Mouse (Mus musculus) lung, postnatal 0 days (tissue): ENCODE measurements around the gene En2. TPM values are rescaled to one million over a fixed set of nuclear protein-coding genes. Genes with fewer than 3 reads are reported as not detected.

Experiments used
- ATAC-seq: fragments of 200-750 bp; cut with Nextera tagmentation; 2 replicates; pipeline ENCODE4 v1.8.0; 2017; ENCODE audit warnings: moderate library complexity
- DNase-seq: peaks from one replicate; pipeline ENCODE4 v3.0.0-alpha.2; 2016; ENCODE audit warnings: low spot score
- H3K27ac ChIP-seq: fragments of 300-500 bp; sonication (generic); 2 replicates; pipeline ENCODE4 v1.5.1; 2014; ENCODE audit warnings: antibody characterized with exemption, mild to moderate bottlenecking, low read length, mixed read lengths
- H3K27me3 ChIP-seq: fragments of 300-500 bp; sonication (generic); replicated peaks from 2 replicates; pipeline ENCODE4 v1.6.1; 2014; ENCODE audit warnings: low read length, mixed read lengths; ENCODE audit not compliant: insufficient read depth
- H3K36me3 ChIP-seq: fragments of 300-500 bp; sonication (generic); 2 replicates; pipeline ENCODE4 v1.6.1; 2014; ENCODE audit warnings: low read length, mixed read lengths; ENCODE audit not compliant: insufficient read depth
- H3K4me1 ChIP-seq: fragments of 300-500 bp; sonication (generic); 2 replicates; pipeline ENCODE4 v1.6.1; 2014; ENCODE audit warnings: antibody characterized with exemption, low read depth, low read length, mixed read lengths; ENCODE audit not compliant: insufficient read depth
- H3K4me2 ChIP-seq: fragments of 300-500 bp; sonication (generic); replicated peaks from 2 replicates; pipeline ENCODE4 v1.6.1; 2014; ENCODE audit warnings: low read depth, mild to moderate bottlenecking, low read length, moderate library complexity, mixed read lengths
- H3K4me3 ChIP-seq: fragments of 300-500 bp; sonication (generic); 2 replicates; pipeline ENCODE4 v1.5.1; 2014; ENCODE audit warnings: low read depth, low read length
- H3K9ac ChIP-seq: fragments of 300-500 bp; sonication (generic); replicated peaks from 2 replicates; pipeline ENCODE4 v1.6.1; 2014; ENCODE audit warnings: low read depth, mild to moderate bottlenecking
- H3K9me3 ChIP-seq: fragments of 300-500 bp; sonication (generic); 2 replicates; pipeline ENCODE4 v1.6.1; 2016; ENCODE audit warnings: low read length, mixed read lengths
- CTCF ChIP-seq: IDR thresholded peaks from 2 replicates; pipeline ENCODE4 v1.5.1; 2016; ENCODE audit warnings: antibody characterized with exemption, mild to moderate bottlenecking
- EP300 ChIP-seq: IDR thresholded peaks from 2 replicates; pipeline ENCODE4 v1.6.1; 2016; ENCODE audit warnings: antibody characterized with exemption, mild to moderate bottlenecking, control low read depth
- whole genome bisulfite sequencing: fragments of 180-500 bp; shearing (Covaris S2); extraction: QIAGEN DNeasy Blood & Tissue Kit; methylation state at CpG from one replicate; pipeline ENCODE4 v1.1.7; 2014; 5-methylcytosine and 5-hydroxymethylcytosine counted together
- polyA plus RNA-seq: library from polyadenylated mRNA; unstranded; fragments of >200 nt; fragmentation: Nextera tagmentation; extraction: Ambion mirVana; gene quantifications from 2 replicates; pipeline ENCODE4 v1.2.1, GENCODE M21; 2015

The En2 gene
- polyA plus RNA-seq, 1 experiment from 2014 or later, result not detected

GRCm38 (mm10) chr5:28170892-28171291, 5.4 kb downstream of the En2 start:
- no peak overlapping the region for H3K4me3 ChIP-seq
- no peaks in the 10 kb centered on the region for H3K9me3 ChIP-seq
- H3K36me3 ChIP-seq, result no peaks in the 10 kb centered on the region
- ATAC-seq (no peak), DNase-seq (no peak)
- peaks cover 14% of the 10 kb centered on the region for H3K4me1 ChIP-seq
- no peak overlapping the region for H3K9ac ChIP-seq
- peaks cover 93% of the 10 kb centered on the region for H3K27me3 ChIP-seq
- TF ChIP-seq EP300 (no peak), CTCF (no peak)
- 3% methylated on average over 19 of the region's 19 CpGs for whole genome bisulfite sequencing
- no peak overlapping the region for H3K27ac ChIP-seq
- no peak overlapping the region for H3K4me2 ChIP-seq

GRCm38 (mm10) chr5:28171667-28172066, 6.2 kb downstream of the En2 start:
- H3K4me3 ChIP-seq, result no peak overlapping the region
- no peak for ATAC-seq

GRCm38 (mm10) chr5:28172261-28172920, 6.9 kb downstream of the En2 start:
- no peaks in the 10 kb centered on the region for H3K36me3 ChIP-seq
- 3% methylated on average over 8 of the region's 8 CpGs for WGBS
- H3K9ac ChIP-seq, result no peak overlapping the region
- no peak overlapping the region for H3K4me3 ChIP-seq
- peaks cover 7% of the 10 kb centered on the region; the same call in 1 of the 2 replicates for H3K4me1 ChIP-seq
- H3K4me2 ChIP-seq, result no peak overlapping the region
- ATAC-seq (no peak), DNase-seq (no peak)
- H3K27me3 ChIP-seq, result peaks cover 79% of the 10 kb centered on the region
- TF ChIP-seq EP300 (no peak), CTCF (no peak)
- H3K9me3 ChIP-seq, result no peaks in the 10 kb centered on the region
- no peak overlapping the region for H3K27ac ChIP-seq

More at GRCm38 (mm10) chr5:28171667-28172066, 6.2 kb downstream of the En2 start:
- TF ChIP-seq EP300, result no peak
- no peak for TF ChIP-seq CTCF
- no peaks in the 10 kb centered on the region for H3K9me3 ChIP-seq
- H3K9ac ChIP-seq, result no peak overlapping the region
- 13% methylated on average over 5 of the region's 5 CpGs for WGBS
- H3K36me3 ChIP-seq, result no peaks in the 10 kb centered on the region
- no peak overlapping the region for H3K27ac ChIP-seq
- peaks cover 86% of the 10 kb centered on the region for H3K27me3 ChIP-seq
- no peak for DNase-seq
- H3K4me2 ChIP-seq, result no peak overlapping the region
- H3K4me1 ChIP-seq, result peaks cover 7% of the 10 kb centered on the region; the same call in 1 of the 2 replicates

GRCm38 (mm10) chr5:28172921-28173670, 7.6 kb downstream of the En2 start:
- 5% methylated on average over 4 of the region's 4 CpGs for WGBS
- no peaks in the 10 kb centered on the region for H3K36me3 ChIP-seq
- H3K9ac ChIP-seq, result no peak overlapping the region
- H3K27me3 ChIP-seq, result peaks cover 73% of the 10 kb centered on the region
- no peak overlapping the region for H3K27ac ChIP-seq
- ATAC-seq (no peak), DNase-seq (no peak)
- H3K9me3 ChIP-seq, result no peaks in the 10 kb centered on the region
- H3K4me1 ChIP-seq, result peaks cover 7% of the 10 kb centered on the region; the same call in 1 of the 2 replicates
- H3K4me2 ChIP-seq, result no peak overlapping the region
- TF ChIP-seq CTCF (no peak), EP300 (no peak)
- no peak overlapping the region for H3K4me3 ChIP-seq

- Histone ChIP-seq H3K4me3 (no peak overlapping the region), H3K27me3 (peaks cover 67% of the 10 kb centered on the region), H3K4me2 (no peak overlapping the region), H3K9ac (no peak overlapping the region), H3K4me1 (peaks cover 2% of the 10 kb centered on the region; the same call in 1 of the 2 replicates), H3K36me3 (no peaks in the 10 kb centered on the region), H3K9me3 (no peaks in the 10 kb centered on the region), H3K27ac (no peak overlapping the region)
- ATAC-seq, result no peak
- whole genome bisulfite sequencing, result 6% methylated on average over 1 of the region's 1 CpGs
- no peak for TF ChIP-seq CTCF
- TF ChIP-seq EP300, result no peak
- no peak for DNase-seq
Measured at GRCm38 (mm10) chr5:28173674-28174073, 8.2 kb downstream of the En2 start.

GRCm38 (mm10) chr5:28174086-28174485, 8.6 kb downstream of the En2 start:
- DNase-seq, result no peak
- no peaks in the 10 kb centered on the region for H3K9me3 ChIP-seq
- peaks cover 63% of the 10 kb centered on the region for H3K27me3 ChIP-seq
- no peak overlapping the region for H3K4me2 ChIP-seq
- H3K9ac ChIP-seq, result no peak overlapping the region
- ATAC-seq, result no peak
- H3K4me3 ChIP-seq, result no peak overlapping the region
- H3K27ac ChIP-seq, result no peak overlapping the region
- H3K36me3 ChIP-seq, result no peaks in the 10 kb centered on the region
- WGBS, result 1% methylated on average over 8 of the region's 9 CpGs
- H3K4me1 ChIP-seq, result no peaks in the 10 kb centered on the region
- TF ChIP-seq CTCF, result no peak
- TF ChIP-seq EP300, result no peak
